19 mouse cellular contexts compared by ENCODE assay signal in genomic region chr11:19107180-19107579, GRCm38 (mm10).
A peak's percentile ranks its signal among the peaks of the same experiment; 100 is the strongest.
DNase-seq lines count a peak whose midpoint lies in the region; ATAC-seq lines count a peak whose summit lies in the region.
"Had no signal": no experiment of that assay in that cellular context is flagged by ENCODE, and none has a peak within 500 bp of the region (broad histone marks: within the 10 kb centered on the region; RNA-seq: fewer than 3 reads in every experiment).

No protein-coding gene starts in this region.

- H3K4me3 ChIP-seq in forebrain, embryonic 13.5 days: no peak overlapping the region
- H3K4me3 ChIP-seq in forebrain, embryonic 12.5 days (replicated peaks): no peak overlapping the region
- H3K4me3 ChIP-seq: embryonic facial prominence, embryonic 15.5 days; erythroblast, embryonic 14.5 days; gastrocnemius, adult 2 months; hindbrain, embryonic 12.5 days had no signal

- peak; percentile 51 for ATAC-seq in forebrain, embryonic 13.5 days
- ATAC-seq in forebrain, embryonic 12.5 days (ENCODE audit: low FRiP score): no peak
- ATAC-seq: hindbrain, embryonic 16.5 days had no signal

- H3K4me2 ChIP-seq in forebrain, embryonic 13.5 days: no peak overlapping the region
- H3K4me2 ChIP-seq in forebrain, embryonic 12.5 days: no peak overlapping the region
- H3K4me2 ChIP-seq: embryonic facial prominence, embryonic 15.5 days; hindbrain, embryonic 12.5 days had no signal

- peaks cover 56% of the 10 kb centered on the region for H3K27me3 ChIP-seq in forebrain, embryonic 13.5 days
- peaks cover 53% of the 10 kb centered on the region for H3K27me3 ChIP-seq in forebrain, embryonic 12.5 days
- H3K27me3 ChIP-seq: embryonic facial prominence, embryonic 15.5 days; hindbrain, embryonic 12.5 days had no signal

- no peaks in the 10 kb centered on the region for H3K9me3 ChIP-seq in forebrain, embryonic 13.5 days (replicated peaks)
- no peaks in the 10 kb centered on the region for H3K9me3 ChIP-seq in forebrain, embryonic 12.5 days
- H3K9me3 ChIP-seq: embryonic facial prominence, embryonic 15.5 days; hindbrain, embryonic 12.5 days had no signal

- H3K4me1 ChIP-seq in forebrain, embryonic 13.5 days: peaks cover 17% of the 10 kb centered on the region
- peaks cover 15% of the 10 kb centered on the region for H3K4me1 ChIP-seq in forebrain, embryonic 12.5 days

- no peaks in the 10 kb centered on the region for H3K36me3 ChIP-seq in forebrain, embryonic 13.5 days (ENCODE audit: poor library complexity, severe bottlenecking)
- no peaks in the 10 kb centered on the region for H3K36me3 ChIP-seq in forebrain, embryonic 12.5 days (replicated peaks)
- H3K36me3 ChIP-seq: embryonic facial prominence, embryonic 15.5 days; hindbrain, embryonic 12.5 days had no signal

- peak; percentile 38 for DNase-seq in left cerebral cortex, postnatal 4 days
- DNase-seq in left cerebral cortex, postnatal 36 days (ENCODE audit: low spot score in 2 of 2): no peak
- peak; percentile 39 for DNase-seq in retina, postnatal 1 day
- no peak for DNase-seq in retina, embryonic 14.5 days (ENCODE audit: low spot score)
- DNase-seq in testis, postnatal 14 days (ENCODE audit: low spot score): no peak
- DNase-seq: adrenal gland, postnatal 10 days; cerebellum, adult 11-12 months; cerebellum, adult 9-10 months; cerebellum, postnatal 25 days; gastrocnemius, adult 2 months; gastrocnemius, postnatal 25 days; heart, postnatal 10 days; heart, postnatal 4 days had no signal

- WGBS in forebrain, embryonic 13.5 days: 24% methylated on average over 6 of the region's 6 CpGs
- WGBS in forebrain, embryonic 12.5 days: 15% methylated on average over 6 of the region's 6 CpGs

- no peak overlapping the region for H3K27ac ChIP-seq in forebrain, embryonic 13.5 days
- H3K27ac ChIP-seq in forebrain, embryonic 12.5 days: no peak overlapping the region
- H3K27ac ChIP-seq: embryonic facial prominence, embryonic 15.5 days; gastrocnemius, adult 2 months; hindbrain, embryonic 12.5 days had no signal

- intact Hi-C loops in left cerebral cortex, postnatal 4 days (cut with DNase I): no loop called here
- intact Hi-C loops in left cerebral cortex, postnatal 36 days (cut with DNase I): no loop called here

- no peak overlapping the region for H3K9ac ChIP-seq in forebrain, embryonic 13.5 days
- H3K9ac ChIP-seq in forebrain, embryonic 12.5 days: no peak overlapping the region
- H3K9ac ChIP-seq: embryonic facial prominence, embryonic 15.5 days; hindbrain, embryonic 12.5 days had no signal

Comparison
In these comparisons a context has a peak if more than half of its experiments do, and no peak if none do; other contexts are left out.
1. DNase-seq: peak in left cerebral cortex, postnatal 4 days (single experiment) and retina, postnatal 1 day (single experiment); none in left cerebral cortex, postnatal 36 days (0 of 2), retina, embryonic 14.5 days (single experiment) and testis, postnatal 14 days (single experiment).